Mouse (Mus musculus): ENCODE data around the gene Iqck. TPM values are rescaled to one million over a fixed set of nuclear protein-coding genes. Genes with fewer than 3 reads are reported as not detected.

The Iqck gene
- polyA plus RNA-seq, 1 experiment from 2014 or later: 1.1 TPM

- DNase-seq (ENCODE audit: low spot score) (no peak), ATAC-seq (ENCODE audit: low FRiP score, low TSS enrichment) (no peak)
- Histone ChIP-seq H3K4me3 (ENCODE audit: low read depth, low read length) (no peak overlapping the region), H3K9me3 (ENCODE audit: control insufficient read depth, low read length) (no peaks in the 10 kb centered on the region), H3K27ac (replicated peaks) (no peak overlapping the region), H3K36me3 (ENCODE audit: control insufficient read depth, insufficient read depth, low read length) (peaks cover 15% of the 10 kb centered on the region), H3K4me1 (replicated peaks; ENCODE audit: control insufficient read depth, insufficient read depth) (no peaks in the 10 kb centered on the region), H3K27me3 (ENCODE audit: control insufficient read depth, insufficient read depth, low read length) (no peaks in the 10 kb centered on the region), H3K4me2 (replicated peaks; ENCODE audit: low read depth) (no peak overlapping the region), H3K9ac (ENCODE audit: low read length) (no peak overlapping the region)
- 92% methylated on average over 3 of the region's 3 CpGs for WGBS
- TF ChIP-seq EP300 (optimal IDR thresholded peaks at IDR 0.05): no peak
- no peak for TF ChIP-seq CTCF (IDR thresholded peaks at IDR 0.05; ENCODE audit: low read depth)
Observed at GRCm38 (mm10) chr7:118816275-118816674, 39.3 kb upstream of the Iqck start.

- H3K9ac ChIP-seq (ENCODE audit: low read length): no peak overlapping the region
- 87% methylated on average over 7 of the region's 7 CpGs for WGBS
- peaks cover 15% of the 10 kb centered on the region for H3K36me3 ChIP-seq (ENCODE audit: control insufficient read depth, insufficient read depth, low read length)
- H3K27me3 ChIP-seq (ENCODE audit: control insufficient read depth, insufficient read depth, low read length): no peaks in the 10 kb centered on the region
- H3K4me3 ChIP-seq (ENCODE audit: low read depth, low read length): no peak overlapping the region
- H3K4me2 ChIP-seq (replicated peaks; ENCODE audit: low read depth): no peak overlapping the region
- no peak for DNase-seq (ENCODE audit: low spot score)
- no peak for ATAC-seq (ENCODE audit: low FRiP score, low TSS enrichment)
- no peak overlapping the region for H3K27ac ChIP-seq (replicated peaks)
- H3K9me3 ChIP-seq (ENCODE audit: control insufficient read depth, low read length): no peaks in the 10 kb centered on the region
- H3K4me1 ChIP-seq (replicated peaks; ENCODE audit: control insufficient read depth, insufficient read depth): no peaks in the 10 kb centered on the region
- TF ChIP-seq EP300 (optimal IDR thresholded peaks at IDR 0.05) (no peak), CTCF (IDR thresholded peaks at IDR 0.05; ENCODE audit: low read depth) (no peak)
Observed at GRCm38 (mm10) chr7:118817741-118818140, 37.8 kb upstream of the Iqck start.

- Histone ChIP-seq H3K4me2 (replicated peaks; ENCODE audit: low read depth) (no peak overlapping the region), H3K4me3 (ENCODE audit: low read depth, low read length) (no peak overlapping the region), H3K9ac (ENCODE audit: low read length) (no peak overlapping the region), H3K27me3 (ENCODE audit: control insufficient read depth, insufficient read depth, low read length) (no peaks in the 10 kb centered on the region), H3K36me3 (ENCODE audit: control insufficient read depth, insufficient read depth, low read length) (peaks cover 11% of the 10 kb centered on the region), H3K27ac (replicated peaks) (no peak overlapping the region), H3K4me1 (replicated peaks; ENCODE audit: control insufficient read depth, insufficient read depth) (no peaks in the 10 kb centered on the region), H3K9me3 (ENCODE audit: control insufficient read depth, low read length) (no peaks in the 10 kb centered on the region)
- WGBS: 91% methylated on average over 1 of the region's 1 CpGs
- no peak for ATAC-seq (ENCODE audit: low FRiP score, low TSS enrichment)
- DNase-seq (ENCODE audit: low spot score): no peak
- no peak for TF ChIP-seq CTCF (IDR thresholded peaks at IDR 0.05; ENCODE audit: low read depth)
- TF ChIP-seq EP300 (optimal IDR thresholded peaks at IDR 0.05): no peak
Observed at GRCm38 (mm10) chr7:118819666-118820065, 35.9 kb upstream of the Iqck start.

GRCm38 (mm10) chr7:118821356-118821755, 34.2 kb upstream of the Iqck start:
- DNase-seq (ENCODE audit: low spot score) (no peak), ATAC-seq (ENCODE audit: low FRiP score, low TSS enrichment) (no peak)
- no peak overlapping the region for H3K9ac ChIP-seq (ENCODE audit: low read length)
- TF ChIP-seq CTCF (IDR thresholded peaks at IDR 0.05; ENCODE audit: low read depth) (no peak), EP300 (optimal IDR thresholded peaks at IDR 0.05) (no peak)
- H3K4me2 ChIP-seq (replicated peaks; ENCODE audit: low read depth): no peak overlapping the region
- no peaks in the 10 kb centered on the region for H3K4me1 ChIP-seq (replicated peaks; ENCODE audit: control insufficient read depth, insufficient read depth)
- WGBS: 63% methylated on average over 7 of the region's 7 CpGs
- H3K27me3 ChIP-seq (ENCODE audit: control insufficient read depth, insufficient read depth, low read length): no peaks in the 10 kb centered on the region
- H3K27ac ChIP-seq (replicated peaks): no peak overlapping the region
- H3K9me3 ChIP-seq (ENCODE audit: control insufficient read depth, low read length): no peaks in the 10 kb centered on the region
- H3K4me3 ChIP-seq (ENCODE audit: low read depth, low read length): no peak overlapping the region
- H3K36me3 ChIP-seq (ENCODE audit: control insufficient read depth, insufficient read depth, low read length): peaks cover 3% of the 10 kb centered on the region

GRCm38 (mm10) chr7:118821887-118822556, 33.5 kb upstream of the Iqck start:
- Histone ChIP-seq H3K36me3 (ENCODE audit: control insufficient read depth, insufficient read depth, low read length) (peaks cover 3% of the 10 kb centered on the region), H3K27ac (replicated peaks) (no peak overlapping the region), H3K27me3 (ENCODE audit: control insufficient read depth, insufficient read depth, low read length) (no peaks in the 10 kb centered on the region), H3K4me2 (replicated peaks; ENCODE audit: low read depth) (no peak overlapping the region), H3K9ac (ENCODE audit: low read length) (no peak overlapping the region), H3K4me3 (ENCODE audit: low read depth, low read length) (no peak overlapping the region), H3K4me1 (replicated peaks; ENCODE audit: control insufficient read depth, insufficient read depth) (no peaks in the 10 kb centered on the region), H3K9me3 (ENCODE audit: control insufficient read depth, low read length) (no peaks in the 10 kb centered on the region)
- DNase-seq (ENCODE audit: low spot score) (no peak), ATAC-seq (ENCODE audit: low FRiP score, low TSS enrichment) (no peak)
- WGBS: 89% methylated on average over 12 of the region's 12 CpGs
- TF ChIP-seq CTCF (IDR thresholded peaks at IDR 0.05; ENCODE audit: low read depth) (no peak), EP300 (optimal IDR thresholded peaks at IDR 0.05) (no peak)

- 0 out of 2 replicates have a peak, but pooled peaks cover 3% of the 10 kb centered on the region for H3K36me3 ChIP-seq (ENCODE audit: control insufficient read depth, insufficient read depth, low read length)
- no peak overlapping the region for H3K9ac ChIP-seq (ENCODE audit: low read length)
- no peaks in the 10 kb centered on the region for H3K9me3 ChIP-seq (ENCODE audit: control insufficient read depth, low read length)
- WGBS: 73% methylated on average over 7 of the region's 7 CpGs
- H3K4me3 ChIP-seq (ENCODE audit: low read depth, low read length): no peak overlapping the region
- TF ChIP-seq EP300 (optimal IDR thresholded peaks at IDR 0.05) (no peak), CTCF (IDR thresholded peaks at IDR 0.05; ENCODE audit: low read depth) (no peak)
- no peak overlapping the region for H3K4me2 ChIP-seq (replicated peaks; ENCODE audit: low read depth)
- no peaks in the 10 kb centered on the region for H3K27me3 ChIP-seq (ENCODE audit: control insufficient read depth, insufficient read depth, low read length)
- DNase-seq (ENCODE audit: low spot score) (no peak), ATAC-seq (ENCODE audit: low FRiP score, low TSS enrichment) (no peak)
- no peaks in the 10 kb centered on the region for H3K4me1 ChIP-seq (replicated peaks; ENCODE audit: control insufficient read depth, insufficient read depth)
- no peak overlapping the region for H3K27ac ChIP-seq (replicated peaks)
Observed at GRCm38 (mm10) chr7:118824451-118824850, 31.1 kb upstream of the Iqck start.

All from stomach, postnatal 0 days (tissue).